Mouse (Mus musculus) gastrocnemius, adult 18-20 months (tissue): ENCODE data around the gene Clns1a. TPM values are rescaled to one million over a fixed set of nuclear protein-coding genes. Genes with fewer than 3 reads are reported as not detected.

ENCODE experiments used
- DNase-seq: peaks from one replicate; pipeline ENCODE4 v3.0.0; 2021; ENCODE audit warnings: low spot score
- total RNA-seq, 2 experiments: library from RNA; stranded (reverse); gene quantifications; 2 replicates each; pipeline ENCODE4 v1.2.3; 2021

Gene Clns1a
- total RNA-seq, 2 experiments from 2014 or later: 28.2 to 30.6 TPM

DNA sequence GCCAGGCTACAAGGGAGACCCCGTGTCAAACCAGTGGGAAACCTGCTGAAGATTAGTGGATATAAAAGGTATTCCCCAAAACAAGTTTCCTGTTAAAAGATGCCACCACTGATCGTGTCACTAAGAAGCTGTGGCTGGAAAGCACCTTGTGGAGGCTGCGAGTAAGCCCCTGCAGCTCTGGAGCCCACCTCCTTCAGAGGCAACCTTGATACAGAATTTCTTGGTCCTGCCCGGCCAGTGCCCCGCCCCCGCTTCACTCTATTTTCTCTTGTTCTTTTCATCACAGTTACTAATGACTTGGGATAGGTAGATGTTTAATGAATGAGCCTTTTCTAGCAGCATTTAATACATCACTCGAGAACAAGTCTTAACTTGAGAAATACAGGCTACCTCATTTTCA is 29.6 kb downstream of the Clns1a start:
- DNase-seq: no peak

DNA sequence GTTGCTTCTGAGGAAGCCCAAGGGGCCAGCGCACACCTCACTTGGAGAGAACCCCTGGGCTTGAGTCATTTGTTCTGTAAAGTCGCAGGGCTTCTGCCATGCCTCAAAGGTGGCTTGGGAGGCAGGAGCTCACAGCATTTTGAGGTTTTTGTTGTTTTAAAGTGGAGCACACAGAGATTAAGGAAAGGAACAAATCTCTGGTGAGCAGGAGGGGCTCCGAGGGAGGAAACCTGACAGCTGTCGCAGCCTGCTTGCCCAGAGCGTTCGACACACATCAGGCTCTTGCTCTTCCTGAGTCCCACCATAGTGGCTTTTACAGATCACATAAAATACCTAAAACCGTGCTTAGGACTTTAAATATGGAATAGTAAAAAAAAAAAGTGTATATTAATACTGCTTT is 30.3 kb downstream of the Clns1a start:
- DNase-seq: no peak

DNA sequence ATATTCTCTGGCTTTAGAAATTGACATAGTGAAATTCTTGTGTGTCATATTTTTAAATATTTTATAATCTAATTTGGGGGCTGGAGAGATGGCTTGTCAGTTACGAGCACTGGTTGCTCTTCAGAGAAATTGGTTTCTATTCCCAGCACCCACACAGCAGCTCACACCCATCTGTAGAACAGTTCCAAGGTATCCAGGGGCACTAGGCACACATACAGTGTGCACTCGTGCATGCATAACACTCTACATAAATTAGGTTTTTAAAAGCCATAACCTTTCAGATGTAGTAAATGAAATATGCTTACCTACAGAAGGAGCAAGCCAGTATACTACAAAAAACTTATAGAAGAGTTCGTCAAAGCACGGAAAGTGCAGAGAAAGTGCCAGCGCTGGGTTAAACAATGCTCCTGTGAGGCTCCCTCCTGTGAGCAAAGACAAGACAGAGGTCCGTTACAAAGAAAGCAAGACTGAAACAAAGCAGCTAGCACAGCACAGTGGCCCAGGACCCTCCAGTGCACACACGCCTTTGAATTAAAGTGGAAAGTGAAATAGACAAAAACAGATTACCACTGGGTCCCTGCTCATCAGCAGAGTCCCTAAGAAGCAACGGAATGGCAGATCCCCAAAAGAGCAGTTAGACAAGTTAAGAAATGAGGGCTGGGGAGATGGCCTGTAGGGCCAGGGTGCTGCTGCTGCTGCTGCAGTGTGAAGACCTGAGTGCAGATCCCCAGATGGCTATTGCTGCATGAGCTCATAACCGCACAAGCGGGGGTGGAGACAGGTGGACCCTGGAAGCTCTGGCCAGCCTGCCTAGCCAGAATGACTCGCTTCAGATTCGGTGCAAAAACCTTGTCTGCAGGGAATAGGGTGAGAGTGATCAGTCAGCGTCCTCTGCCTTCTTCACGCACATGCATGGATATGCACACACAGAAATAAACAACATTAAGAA is 32.5 kb downstream of the Clns1a start:
- no peak for DNase-seq

DNA sequence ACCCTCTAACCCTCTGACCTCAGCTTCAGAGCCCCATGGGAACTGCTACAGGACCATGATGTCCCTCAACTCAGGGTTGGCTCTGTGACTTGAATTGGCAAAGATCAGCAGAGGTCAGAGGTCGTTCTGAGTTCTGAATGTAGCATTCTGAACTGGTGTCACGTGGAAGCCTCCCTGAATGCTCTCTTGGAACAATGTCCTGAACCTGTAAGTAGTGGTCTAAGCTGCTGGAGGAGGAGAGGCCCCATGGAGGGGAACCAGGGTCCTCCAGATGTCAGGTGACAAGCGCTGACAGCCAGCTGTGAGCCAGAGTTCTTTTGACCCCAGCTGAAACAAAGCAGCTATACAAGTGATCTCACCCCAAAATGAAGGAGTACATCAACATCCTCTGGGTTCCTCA is 34.0 kb downstream of the Clns1a start:
- DNase-seq: no peak

DNA sequence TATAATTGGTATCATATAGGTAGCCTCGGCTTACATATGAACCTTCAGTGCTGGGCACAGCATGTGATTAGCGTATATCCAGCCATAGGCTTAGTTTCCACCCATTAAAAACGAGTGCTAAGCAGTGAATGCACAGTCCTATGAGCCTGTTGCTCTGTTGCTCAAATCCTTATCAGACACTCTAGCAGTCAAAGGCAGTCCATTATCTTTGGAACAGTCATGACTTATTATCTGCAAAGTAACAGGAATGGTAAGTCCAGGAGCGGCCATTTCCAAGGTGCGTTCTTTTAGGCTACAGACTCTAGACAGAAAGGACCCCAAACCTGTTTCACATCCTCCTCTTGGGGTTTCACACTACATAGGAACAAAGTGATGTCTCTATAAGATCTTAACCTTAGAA is 37.2 kb downstream of the Clns1a start:
- no peak for DNase-seq

DNA sequence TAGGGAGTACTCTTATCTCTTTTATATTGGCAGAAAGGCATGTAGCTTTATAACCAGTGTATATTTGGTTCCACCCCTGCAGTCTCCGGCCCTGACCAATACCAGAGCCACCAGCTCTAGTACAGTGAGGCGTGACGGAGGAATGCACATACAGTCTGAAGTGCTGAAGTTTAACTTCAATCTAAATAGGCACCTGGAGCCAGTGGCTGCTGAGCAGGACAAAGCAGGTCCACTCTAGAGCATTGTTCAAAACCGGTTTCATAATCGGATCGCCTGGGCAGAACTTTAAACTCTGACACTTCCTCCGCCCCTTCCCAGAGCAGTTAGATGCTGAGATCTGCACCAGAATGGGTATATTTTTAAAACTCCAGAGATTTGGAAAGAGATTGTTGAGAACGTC is 38.6 kb downstream of the Clns1a start:
- DNase-seq: no peak

DNA sequence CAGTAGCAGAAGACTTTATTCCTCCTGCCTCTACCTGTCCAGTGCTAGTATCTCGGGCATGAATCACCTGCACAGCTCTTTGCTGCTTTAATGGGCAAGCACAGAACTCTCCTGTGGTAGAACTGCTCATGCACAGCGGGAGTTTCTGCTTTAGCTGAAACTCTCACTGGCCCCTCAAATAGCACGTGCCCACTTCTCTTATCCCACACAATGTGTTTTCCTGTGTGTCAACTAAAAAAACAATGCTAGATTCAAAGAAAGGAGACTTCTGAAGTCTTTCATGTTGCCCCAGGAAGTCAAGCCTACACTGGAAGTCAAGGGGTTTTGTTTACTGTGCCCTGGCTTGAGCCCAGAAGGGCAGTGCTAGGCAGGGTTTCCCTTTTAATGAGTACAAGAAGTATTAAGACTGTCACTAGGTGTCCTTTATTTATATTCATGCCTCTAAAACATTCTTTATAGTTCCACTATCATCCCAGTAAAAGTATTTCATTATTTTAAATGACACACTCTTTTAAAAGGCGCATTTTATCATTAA is 39.5 kb downstream of the Clns1a start:
- DNase-seq: no peak

DNA sequence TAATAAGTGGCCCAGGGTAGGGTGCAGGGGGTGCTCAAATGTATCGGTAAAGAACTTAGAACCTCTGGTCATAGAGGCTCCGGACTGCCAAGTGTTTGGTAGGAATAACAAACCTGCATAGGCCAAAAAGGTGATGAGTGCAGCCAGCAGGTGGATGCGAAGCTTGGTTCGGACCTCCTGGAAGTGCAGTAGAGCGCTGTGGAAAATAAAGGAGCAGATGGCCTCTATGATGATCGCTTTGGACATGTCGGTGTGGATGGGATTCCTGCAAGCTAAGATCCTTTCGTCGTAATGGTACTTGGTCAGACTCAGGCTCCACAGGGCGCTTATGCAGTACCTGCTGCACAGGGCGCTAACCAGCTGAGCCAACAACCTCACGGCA is 40.8 kb downstream of the Clns1a start:
- no peak for DNase-seq

DNA sequence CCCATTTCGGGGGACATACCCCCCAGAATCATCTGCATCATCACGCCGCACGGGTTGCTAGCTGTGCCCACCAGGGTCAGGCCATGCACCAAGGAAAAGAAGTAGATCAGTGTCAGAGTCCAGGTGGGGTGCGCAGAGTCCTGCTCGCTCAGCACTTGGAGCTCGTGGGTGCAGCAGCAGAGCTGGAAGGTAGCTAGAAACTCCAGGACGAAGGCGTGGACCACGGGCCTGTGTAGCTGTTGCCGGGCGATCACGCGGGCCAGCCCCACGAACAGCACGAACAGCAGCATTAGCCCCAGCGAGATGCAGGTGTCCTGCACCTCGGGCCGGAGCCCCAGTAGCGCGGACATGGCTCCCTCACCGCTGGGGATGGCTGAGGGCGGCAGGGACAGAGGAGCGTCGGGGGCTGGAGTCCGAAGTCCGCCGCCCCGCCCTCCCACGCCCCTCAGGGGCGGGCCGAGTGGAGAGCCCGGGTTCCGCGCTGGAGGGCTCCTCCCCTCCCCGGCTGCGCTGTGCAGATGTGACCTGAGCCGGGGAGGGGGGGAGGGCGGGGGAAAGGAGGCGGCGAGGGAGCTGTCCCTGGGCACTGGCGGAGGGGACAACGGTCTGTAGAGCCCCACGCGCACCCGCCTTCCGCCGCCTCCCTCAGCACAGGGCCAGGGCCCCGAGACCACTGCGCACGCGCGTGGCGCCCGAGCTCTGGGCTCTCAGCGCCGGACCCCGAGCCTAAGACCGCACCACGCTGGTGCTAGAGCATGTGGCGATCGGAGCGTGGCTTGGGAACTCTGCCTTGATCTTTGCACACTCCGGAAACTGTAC is 41.4 kb downstream of the Clns1a start, which contains the start of gene Aqp11:
Aqp11 (minus strand) TSS at position 652 of the 819 bp plus-strand sequence.
- DNase-seq: peak; percentile 83

DNA sequence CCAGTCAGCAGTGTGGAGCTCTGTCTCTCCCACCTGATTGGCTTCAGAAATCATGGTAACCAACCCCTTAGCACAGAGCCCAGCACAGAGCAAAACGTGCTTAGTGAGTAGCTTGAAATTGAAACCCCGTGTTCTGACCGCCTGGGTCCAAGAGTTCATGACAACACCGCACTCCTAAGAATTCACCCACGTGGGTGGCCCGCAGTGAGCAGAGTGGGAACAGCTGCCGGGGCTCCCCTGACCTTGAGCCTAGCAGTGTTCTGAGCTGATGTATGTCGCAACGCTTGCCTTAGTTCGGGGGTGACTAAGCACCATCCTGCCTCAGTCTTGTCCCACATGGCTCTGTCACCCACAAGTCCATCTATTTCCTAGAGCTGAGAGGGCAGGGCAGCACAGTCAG is 44.5 kb downstream of the Clns1a start:
- DNase-seq: no peak

DNA sequence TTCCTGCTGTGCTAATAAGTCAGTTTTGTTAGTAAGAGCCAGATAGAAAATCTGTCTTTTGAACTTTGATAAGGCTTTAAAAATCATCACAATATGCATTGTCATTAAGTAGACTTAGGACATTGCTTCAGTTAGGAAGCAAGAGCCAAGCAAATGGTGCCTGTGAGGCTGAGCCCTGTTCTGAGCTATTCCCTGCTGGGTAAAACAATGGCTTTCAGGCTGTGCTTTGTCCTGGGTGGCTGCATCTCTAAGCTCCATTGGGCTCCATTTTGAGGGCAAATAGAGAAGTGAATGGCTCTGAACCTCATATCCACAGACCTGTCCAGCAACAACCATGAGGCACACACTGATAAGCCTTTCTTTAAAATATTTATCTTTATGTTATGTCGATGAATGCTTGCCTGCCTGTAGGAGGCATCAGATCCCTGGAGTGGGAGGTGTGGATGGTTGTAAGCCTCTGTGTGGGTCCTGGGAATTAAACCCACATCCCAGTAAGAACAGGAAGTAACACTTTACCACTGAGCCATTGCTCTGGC is 45.4 kb downstream of the Clns1a start:
- no peak for DNase-seq

DNA sequence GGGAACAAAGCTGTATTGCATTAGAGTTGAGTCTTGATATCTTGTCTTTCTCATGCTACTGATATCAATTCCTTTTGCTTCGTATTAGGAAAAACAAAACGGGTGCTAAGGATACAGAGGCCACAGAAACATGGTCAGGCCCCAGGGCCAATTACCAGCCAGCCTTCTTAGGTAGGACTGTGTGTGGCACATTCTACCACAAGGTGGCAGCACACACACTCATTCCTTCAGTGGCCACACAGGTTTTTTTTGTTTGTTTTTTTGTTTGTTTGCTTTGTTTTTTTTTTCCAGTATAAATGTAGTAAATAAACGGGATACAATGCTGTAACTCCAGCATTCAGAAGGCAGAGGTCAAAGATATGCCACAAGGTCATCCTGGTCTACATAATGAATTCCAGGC is 48.9 kb downstream of the Clns1a start:
- peak; percentile 50 for DNase-seq

DNA sequence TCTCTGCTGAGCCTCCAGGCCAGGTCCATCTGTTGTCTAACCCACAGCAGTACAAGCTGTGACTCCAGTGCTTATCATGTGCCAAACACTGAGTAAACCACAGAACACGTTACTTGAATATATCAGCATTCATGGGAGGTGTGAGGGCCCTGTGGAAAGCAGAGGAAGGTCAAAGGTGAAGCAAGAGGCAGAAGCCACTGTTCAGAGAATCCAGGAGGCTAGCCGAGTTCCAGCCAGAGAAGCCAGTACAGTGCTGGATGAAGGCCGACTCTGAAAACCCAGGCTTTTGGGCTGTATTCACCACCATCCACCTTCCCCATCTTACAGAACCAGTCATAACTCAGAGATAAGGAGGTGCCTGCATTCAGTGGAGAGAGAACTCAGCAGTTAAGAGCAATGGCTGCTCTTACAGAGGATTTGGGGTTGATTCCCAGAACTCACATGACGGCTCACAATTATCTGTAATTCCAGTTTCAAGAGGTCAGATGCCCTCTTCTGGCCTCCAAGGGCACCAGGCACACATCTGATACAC is 50.8 kb downstream of the Clns1a start:
- no peak for DNase-seq

DNA sequence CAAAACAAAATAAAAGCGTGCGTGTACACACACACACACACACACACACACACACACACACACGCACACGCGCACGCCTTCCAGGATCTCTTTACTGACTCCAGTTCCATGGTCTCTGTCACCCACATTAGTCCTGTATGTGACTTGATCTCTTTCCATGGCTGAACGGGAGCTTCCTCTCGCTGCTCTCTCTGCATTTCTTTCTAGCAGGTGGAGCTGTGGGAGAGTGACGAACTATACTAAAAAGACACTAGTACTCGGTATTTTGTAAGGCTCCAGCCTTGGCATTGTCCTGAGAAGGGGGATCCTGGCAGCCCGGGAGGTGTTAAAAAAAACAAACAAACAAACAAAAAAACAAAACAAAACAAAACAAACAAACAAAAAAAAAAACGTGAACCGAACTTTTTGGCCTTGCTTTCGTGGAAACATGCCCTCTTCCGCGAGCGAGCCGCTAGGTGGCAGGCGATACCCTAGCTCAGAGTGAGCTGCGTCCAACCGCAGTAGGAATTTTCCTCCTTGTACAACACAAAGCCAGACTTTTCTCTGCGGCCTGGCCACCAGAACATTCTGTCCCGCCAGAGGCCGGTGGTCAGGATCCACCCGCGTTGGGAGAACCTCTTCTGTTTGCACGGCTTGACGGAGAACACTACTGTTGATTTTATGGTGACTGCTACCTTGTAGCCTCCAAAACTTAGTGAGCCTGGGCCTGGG is 51.5 kb downstream of the Clns1a start:
- peak; percentile 87 for DNase-seq

DNA sequence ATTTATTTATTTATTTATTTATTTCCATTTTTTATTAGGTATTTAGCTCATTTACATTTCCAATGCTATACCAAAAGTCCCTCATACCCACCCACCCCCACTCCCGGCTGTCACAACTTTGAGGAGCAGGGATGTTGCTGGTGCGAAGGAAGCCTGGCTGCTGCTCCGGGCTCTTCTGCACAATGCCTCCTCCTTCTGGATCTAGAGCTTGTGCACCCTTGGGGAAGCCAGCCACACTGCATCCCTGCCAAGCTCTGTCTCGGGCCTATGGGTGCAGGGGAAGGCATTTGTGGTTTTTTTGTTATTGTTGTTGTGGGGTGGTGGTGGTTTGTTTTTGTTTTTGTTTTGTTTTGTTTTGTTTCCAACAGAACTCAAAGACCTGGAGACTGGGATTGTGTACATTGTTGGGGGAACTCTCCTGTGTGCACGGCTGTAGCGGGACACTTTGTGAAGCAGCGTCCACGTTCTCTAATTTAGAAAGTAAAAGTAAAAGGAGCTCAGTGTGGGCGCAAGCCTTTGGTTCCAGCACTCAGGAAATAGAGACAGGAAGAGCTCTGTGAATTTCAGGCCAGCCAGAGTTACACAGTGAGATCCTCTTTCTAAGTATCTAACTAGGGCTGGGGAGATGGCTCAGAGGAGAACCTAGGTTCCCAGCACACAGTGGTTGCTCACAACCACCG is 52.2 kb downstream of the Clns1a start:
- DNase-seq: peak; percentile 25

DNA sequence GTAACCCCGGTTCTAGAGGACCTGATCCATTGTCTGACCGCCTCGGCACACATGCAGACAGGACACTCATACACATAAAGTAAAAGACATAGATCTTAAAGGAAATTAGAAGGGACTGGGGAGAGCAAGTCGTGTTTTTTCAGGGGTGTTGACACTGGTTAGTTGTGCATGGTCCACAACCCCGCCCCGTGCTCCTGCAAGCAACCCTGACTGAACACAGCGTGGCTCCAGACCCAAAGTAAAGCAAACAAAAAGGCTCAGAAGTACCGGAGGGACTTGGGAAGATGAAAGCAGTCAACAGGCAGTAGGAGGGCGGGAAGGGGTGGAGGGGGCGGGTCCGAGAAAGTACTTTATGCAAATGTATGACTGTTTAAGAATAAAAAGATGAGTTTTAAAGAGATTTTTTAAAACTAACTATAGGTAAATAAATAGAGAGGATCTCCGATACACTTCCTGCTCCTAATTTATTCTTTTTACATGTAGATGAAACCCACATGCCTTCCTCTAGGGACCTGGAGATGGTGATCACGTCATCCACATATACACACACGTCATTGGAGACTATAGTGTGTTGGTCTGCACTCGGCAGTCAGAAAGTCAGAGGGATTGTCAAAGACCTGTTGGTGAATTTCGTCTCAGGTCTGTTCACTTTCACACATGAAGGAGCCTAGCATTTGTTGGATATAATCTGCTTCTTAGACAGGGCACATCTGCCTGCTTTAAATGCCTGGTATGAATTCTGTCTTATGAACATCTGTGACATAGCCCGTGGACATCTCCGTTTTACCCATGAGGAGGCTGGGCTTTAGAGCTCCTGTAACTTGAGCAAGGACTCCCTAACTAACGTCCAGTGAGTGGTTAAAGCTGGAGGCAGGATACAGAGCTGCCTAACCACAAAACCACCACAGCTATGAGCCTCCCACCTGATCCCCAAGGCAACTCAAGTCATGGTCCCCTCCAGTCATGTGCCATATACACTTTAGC is 53.1 kb downstream of the Clns1a start:
- DNase-seq: peak; percentile 30

DNA sequence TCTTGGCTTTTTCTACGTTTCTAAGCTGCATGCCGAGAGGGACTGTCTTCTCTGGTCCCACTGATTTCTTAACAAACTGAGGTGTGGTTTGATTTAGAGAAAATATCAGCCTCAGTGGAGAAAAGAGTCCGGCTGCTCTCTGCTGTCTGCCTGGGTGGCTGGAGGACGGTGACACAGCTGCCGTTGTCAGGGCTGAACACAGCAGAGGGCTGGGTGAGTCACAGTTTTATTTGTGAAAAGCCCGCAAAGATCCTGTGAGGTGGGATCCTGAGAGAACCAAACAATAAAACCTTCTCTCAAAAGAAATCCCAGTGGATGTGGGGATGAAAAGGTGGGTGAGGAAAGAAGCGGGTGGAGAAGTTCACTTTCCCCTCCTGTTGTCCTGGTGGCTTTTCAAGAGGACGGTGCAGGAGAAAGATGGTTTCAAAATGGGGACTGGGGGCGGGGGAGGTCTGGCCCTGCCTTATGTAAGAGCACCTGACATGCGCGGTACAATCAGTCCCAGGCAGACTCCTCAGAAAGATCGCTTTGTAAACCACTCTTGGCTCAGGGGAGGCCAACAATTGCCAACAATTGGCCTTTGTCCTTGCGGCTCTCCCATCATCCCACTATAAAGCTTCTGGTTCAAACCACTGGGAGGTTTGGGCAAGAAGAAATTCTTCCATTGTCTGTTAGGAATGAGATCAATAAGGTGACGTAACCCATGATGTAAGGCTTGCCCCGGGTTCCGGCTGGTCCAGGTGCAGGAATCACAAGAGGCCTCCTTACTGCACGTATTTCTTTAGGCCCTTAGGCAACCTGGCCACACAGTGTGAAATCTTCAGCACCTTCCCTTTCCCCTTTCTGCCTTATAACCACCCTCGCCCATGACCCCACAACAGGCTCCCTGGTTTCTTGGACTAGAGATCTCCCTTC is 60.8 kb downstream of the Clns1a start:
- DNase-seq: no peak

DNA sequence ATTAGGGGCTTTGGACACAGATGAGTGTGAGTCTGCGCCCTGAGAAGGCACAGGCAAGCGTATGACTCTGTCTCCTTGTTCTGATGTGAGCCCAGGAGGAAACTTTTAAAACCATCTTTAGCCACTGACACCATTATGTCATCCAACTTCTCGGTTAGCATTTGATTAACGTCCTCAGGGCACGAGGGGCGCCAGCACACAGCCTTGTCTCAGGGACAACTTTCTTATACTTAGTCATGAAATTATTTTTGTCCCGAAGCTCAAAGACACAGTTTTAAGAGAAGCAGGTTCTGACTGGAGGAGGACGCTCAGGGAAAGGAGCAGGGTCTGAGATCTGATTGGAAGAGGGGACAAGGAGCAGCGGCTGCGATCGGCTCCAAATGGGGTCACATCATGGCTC is 68.2 kb downstream of the Clns1a start:
- DNase-seq: no peak
